8 mouse cellular contexts compared by ENCODE assay signal in genomic region chr8:94183117-94183516, GRCm38 (mm10). TPM values are rescaled to one million over a fixed set of nuclear protein-coding genes. Genes with fewer than 3 reads are reported as not detected.
DNase-seq lines count a peak whose midpoint lies in the region; ATAC-seq and TF ChIP-seq lines count a peak whose summit lies in the region.

No protein-coding gene starts in this region.

- H3K9me3 ChIP-seq in intestine, embryonic 15.5 days, result no peaks in the 10 kb centered on the region
- H3K9me3 ChIP-seq in midbrain, embryonic 16.5 days (replicated peaks; ENCODE audit: control insufficient read depth, low read length, poor library complexity, severe bottlenecking), result no peaks in the 10 kb centered on the region

- peak; percentile 63 for ATAC-seq in intestine, embryonic 15.5 days
- no peak; the same call in 1 of the 2 replicates for ATAC-seq in midbrain, embryonic 16.5 days

- peaks cover 6% of the 10 kb centered on the region for H3K4me1 ChIP-seq in cerebellum, adult 2 months (ENCODE audit: control insufficient read depth, insufficient read depth, low read length)
- H3K4me1 ChIP-seq in intestine, embryonic 15.5 days (replicated peaks), result peaks cover 34% of the 10 kb centered on the region
- peaks cover 24% of the 10 kb centered on the region for H3K4me1 ChIP-seq in midbrain, embryonic 16.5 days (ENCODE audit: control insufficient read depth, insufficient read depth, low read length)

- 0 out of 2 replicates have a peak overlapping the region, but pooled peaks have one; percentile 39 for H3K9ac ChIP-seq in intestine, embryonic 15.5 days
- H3K9ac ChIP-seq in midbrain, embryonic 16.5 days (ENCODE audit: low read depth, low read length), result no peak overlapping the region

- 0 out of 2 replicates have a peak, but pooled peaks have one; percentile 14 for TF ChIP-seq CTCF in cerebellum, adult 2 months (IDR thresholded peaks at IDR 0.05; ENCODE audit: borderline replicate concordance, insufficient read depth, low read depth, low read length)

- peaks cover 2% of the 10 kb centered on the region; the same call in 1 of the 2 replicates for H3K27me3 ChIP-seq in cerebellum, adult 2 months (ENCODE audit: control insufficient read depth, insufficient read depth, low read length)
- H3K27me3 ChIP-seq in intestine, embryonic 15.5 days (replicated peaks), result peaks cover 35% of the 10 kb centered on the region
- H3K27me3 ChIP-seq in midbrain, embryonic 16.5 days (ENCODE audit: control insufficient read depth, insufficient read depth, low read depth, low read length), result peaks cover 80% of the 10 kb centered on the region

- TF ChIP-seq POLR2A in cerebellum, adult 2 months (IDR thresholded peaks at IDR 0.05; ENCODE audit: borderline replicate concordance, insufficient read depth, low read length), result no peak

- H3K27ac ChIP-seq in cerebellum, adult 2 months (ENCODE audit: insufficient read depth, low read length), result no peak overlapping the region
- peak overlapping the region; percentile 61 for H3K27ac ChIP-seq in intestine, embryonic 15.5 days
- H3K27ac ChIP-seq in midbrain, embryonic 16.5 days (ENCODE audit: low read length), result no peak overlapping the region

- H3K36me3 ChIP-seq in intestine, embryonic 15.5 days, result no peaks in the 10 kb centered on the region
- no peaks in the 10 kb centered on the region for H3K36me3 ChIP-seq in midbrain, embryonic 16.5 days (ENCODE audit: control insufficient read depth, insufficient read depth, low read length)

- DNase-seq in cerebellum, adult 2 months, result peak; percentile 34 to 36
- no peak for DNase-seq in cerebellum, adult 9-10 months
- DNase-seq in embryo, embryonic 10.5 days (ENCODE audit: low spot score), result peak; percentile 80
- DNase-seq in gastrocnemius, postnatal 4 days (ENCODE audit: low spot score in 2 of 2), result peak; percentile 52 to 72
- peak; percentile 97 for DNase-seq in liver
- DNase-seq in spleen, postnatal 14 days (ENCODE audit: low spot score in 2 of 2), result peak; percentile 56 to 66

- peak overlapping the region; percentile 25 for H3K4me3 ChIP-seq in cerebellum, adult 2 months (replicated peaks; ENCODE audit: insufficient read depth, low read depth, low read length)
- peak overlapping the region; percentile 21 for H3K4me3 ChIP-seq in intestine, embryonic 15.5 days (replicated peaks)
- H3K4me3 ChIP-seq in midbrain, embryonic 16.5 days (ENCODE audit: low read depth, low read length), result peak overlapping the region; percentile 27

- H3K4me2 ChIP-seq in intestine, embryonic 15.5 days (replicated peaks), result peak overlapping the region; percentile 50
- peak overlapping the region; percentile 47 for H3K4me2 ChIP-seq in midbrain, embryonic 16.5 days (ENCODE audit: low read length)

- WGBS in cerebellum, adult 2 months, result 2% methylated on average over 16 of the region's 16 CpGs
- WGBS in intestine, embryonic 15.5 days, result 0% methylated on average over 16 of the region's 16 CpGs
- WGBS in midbrain, embryonic 16.5 days, result under 1% methylated on average over 16 of the region's 16 CpGs

RNA-seq across cellular contexts. Expression of gene Mt1, which starts 4.2 kb away (rescaled TPM):
- 1,145 and 1,309 TPM in 2 replicates for polyA plus RNA-seq in cerebellum, adult 2 months (2012; rRNA removed)
- 10 to 100 TPM; 42.4 to 49.1 TPM for total RNA-seq in gastrocnemius, postnatal 4 days (2021)
- polyA plus RNA-seq in intestine, embryonic 15.5 days (2015; fragmentation: Nextera tagmentation; extraction: Ambion mirVana), result 2,231 and 2,526 TPM in 2 replicates
- polyA plus RNA-seq in midbrain, embryonic 16.5 days (2015; fragmentation: Nextera tagmentation; extraction: Ambion mirVana), result 51.8 and 86.0 TPM in 2 replicates

RNA-seq across cellular contexts. Expression of gene Mt2, which starts 10.7 kb away (rescaled TPM):
- 579 and 685 TPM in 2 replicates for polyA plus RNA-seq in cerebellum, adult 2 months (2012; rRNA removed)
- total RNA-seq in gastrocnemius, postnatal 4 days (2021), result 100 to 1,000 TPM in 1 of 2 experiments, 10 to 100 TPM in 1; 83.6 to 103 TPM
- 522 and 534 TPM in 2 replicates for polyA plus RNA-seq in intestine, embryonic 15.5 days (2015; fragmentation: Nextera tagmentation; extraction: Ambion mirVana)
- 11.5 and 17.9 TPM in 2 replicates for polyA plus RNA-seq in midbrain, embryonic 16.5 days (2015; fragmentation: Nextera tagmentation; extraction: Ambion mirVana)

RNA-seq across cellular contexts. Expression of gene Mt3, which starts 30.7 kb away (rescaled TPM):
- polyA plus RNA-seq in cerebellum, adult 2 months (2012; rRNA removed), result 1,323 and 1,416 TPM in 2 replicates
- total RNA-seq in gastrocnemius, postnatal 4 days (2021), result 10 to 100 TPM; 11.4 to 18.3 TPM
- 4.4 and 5.6 TPM in 2 replicates for polyA plus RNA-seq in intestine, embryonic 15.5 days (2015; fragmentation: Nextera tagmentation; extraction: Ambion mirVana)
- 141 and 227 TPM in 2 replicates for polyA plus RNA-seq in midbrain, embryonic 16.5 days (2015; fragmentation: Nextera tagmentation; extraction: Ambion mirVana)

RNA-seq across cellular contexts. Expression of gene Nup93, which starts 31.2 kb away (rescaled TPM):
- polyA plus RNA-seq in cerebellum, adult 2 months (2012; rRNA removed), result 29.1 and 30.5 TPM in 2 replicates
- 10 to 100 TPM; 26.7 to 32.9 TPM for total RNA-seq in gastrocnemius, postnatal 4 days (2021)
- polyA plus RNA-seq in intestine, embryonic 15.5 days (2015; fragmentation: Nextera tagmentation; extraction: Ambion mirVana), result 70.2 and 74.9 TPM in 2 replicates
- 58.6 and 59.1 TPM in 2 replicates for polyA plus RNA-seq in midbrain, embryonic 16.5 days (2015; fragmentation: Nextera tagmentation; extraction: Ambion mirVana)

RNA-seq across cellular contexts. Expression of gene Mt4, which starts 46.1 kb away (rescaled TPM):
- not detected in 2 replicates for polyA plus RNA-seq in cerebellum, adult 2 months (2012; rRNA removed)
- total RNA-seq in gastrocnemius, postnatal 4 days (2021), result not detected
- polyA plus RNA-seq in intestine, embryonic 15.5 days (2015; fragmentation: Nextera tagmentation; extraction: Ambion mirVana), result 4.1 and 4.2 TPM in 2 replicates
- polyA plus RNA-seq in midbrain, embryonic 16.5 days (2015; fragmentation: Nextera tagmentation; extraction: Ambion mirVana), result not detected in 2 replicates

Comparison
In these comparisons a context has a peak if more than half of its experiments do, and no peak if none do; other contexts are left out.
1. RNA of gene Mt1, which starts 4.2 kb away (polyA plus RNA-seq): 2,231 to 2,526 TPM in intestine, embryonic 15.5 days and 1,145 to 1,309 TPM in cerebellum, adult 2 months; 51.8 to 86.0 TPM in midbrain, embryonic 16.5 days; every median in the first group is over 10 times any median in the second.
2. RNA of gene Mt2, which starts 10.7 kb away (polyA plus RNA-seq): 579 to 685 TPM in cerebellum, adult 2 months and 522 to 534 TPM in intestine, embryonic 15.5 days; 11.5 to 17.9 TPM in midbrain, embryonic 16.5 days; every median in the first group is over 10 times any median in the second.
3. RNA of gene Mt3, which starts 30.7 kb away (polyA plus RNA-seq): 1,323 to 1,416 TPM in cerebellum, adult 2 months and 141 to 227 TPM in midbrain, embryonic 16.5 days; 4.4 to 5.6 TPM in intestine, embryonic 15.5 days; every median in the first group is over 10 times any median in the second.
4. Peak in every context shown above with its lines, with median percentiles within 50 percentile points of each other: H3K4me3 ChIP-seq.